Comparison of ENCODE assay signal across 1 mouse cellular context in genomic region chr3:127355252-127355651, GRCm38 (mm10).
TF ChIP-seq lines count a peak whose summit lies in the region.

No protein-coding gene starts in this region.

TF ChIP-seq in CH12.LX, 34 proteins besides CTCF, POLR2A, EP300 and RAD21 (continued from another document):
- TF ChIP-seq SIN3A (IDR thresholded peaks at IDR 0.05; ENCODE audit: low read length) (0 out of 2 replicates have a peak, but pooled peaks have one; percentile 2), USF2 (conservative IDR thresholded peaks at IDR 0.05; ENCODE audit: low read depth, low read length) (no peak), BHLHE40 (IDR thresholded peaks at IDR 0.05; ENCODE audit: low read depth, low read length) (no peak), MAX (IDR thresholded peaks at IDR 0.05; ENCODE audit: low read length) (no peak), ZC3H11A (IDR thresholded peaks at IDR 0.05; ENCODE audit: low read depth, low read length) (no peak), IRF4 (IDR thresholded peaks at IDR 0.05; ENCODE audit: low read depth, low read length) (peak; percentile 82), RCOR1 (conservative IDR thresholded peaks at IDR 0.05; ENCODE audit: low read depth, low read length) (no peak), MAFK (IDR thresholded peaks at IDR 0.05; ENCODE audit: insufficient replicate concordance, low read length) (no peak), MXI1 (IDR thresholded peaks at IDR 0.05; ENCODE audit: low read depth, low read length) (no peak)
TF ChIP-seq in CH12.LX: peak in this region for 6.
